Mouse (Mus musculus): ENCODE measurements around the gene Osbpl8. TPM values are rescaled to one million over a fixed set of nuclear protein-coding genes. Genes with fewer than 3 reads are reported as not detected.
A peak's percentile ranks its signal among the peaks of the same experiment; 100 is the strongest.
"Not testable (repeated sequence)": the region's sequence is repeated elsewhere in the genome, so short reads cannot be mapped to it uniquely, and the experiment has no call there.

The Osbpl8 gene
- polyA plus RNA-seq, 1 experiment, result 25.0 TPM

DNA sequence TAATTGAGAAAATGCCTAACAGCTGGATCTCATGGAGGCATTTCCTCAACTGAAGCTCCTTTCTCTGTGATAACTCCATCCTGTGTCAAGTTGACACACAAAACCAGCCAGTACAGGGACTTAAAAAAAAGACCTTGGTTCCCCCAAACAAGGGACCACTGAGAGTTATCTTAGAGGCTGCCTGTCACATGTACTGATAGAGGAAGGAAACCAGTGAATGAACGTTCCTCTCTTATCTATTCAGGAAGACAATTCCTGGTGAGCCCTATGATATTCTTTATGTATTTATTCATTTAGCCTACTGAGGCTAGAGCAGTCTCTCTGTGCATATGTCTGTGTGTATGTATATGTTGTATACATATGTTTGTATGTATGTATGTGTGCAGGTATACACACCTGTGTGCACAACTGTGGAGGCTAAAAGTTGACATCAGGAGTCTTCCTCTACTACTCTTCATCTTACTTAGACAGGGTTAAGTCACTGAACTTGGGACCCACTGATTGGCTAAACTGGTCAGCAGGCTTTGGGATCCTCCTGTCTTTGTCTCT lies 39.7 kb upstream of the Osbpl8 start:
- Histone ChIP-seq H3K4me3 (replicated peaks; ENCODE audit: control insufficient read depth, low read depth, low read length) (no peak overlapping the region), H3K4me1 (ENCODE audit: control insufficient read depth, insufficient read depth, low read length) (no peaks in the 10 kb centered on the region), H3K27ac (ENCODE audit: control insufficient read depth, insufficient read depth, low read depth, low read length, poor library complexity) (no peak overlapping the region)
- 2% methylated on average over 1 of the region's 1 CpGs for WGBS
- TF ChIP-seq POLR2A (IDR thresholded peaks at IDR 0.05; ENCODE audit: borderline replicate concordance, control insufficient read depth, low read depth, low read length), result no peak
- TF ChIP-seq CTCF (IDR thresholded peaks at IDR 0.05; ENCODE audit: control insufficient read depth, insufficient read depth, low read length), result no peak

DNA sequence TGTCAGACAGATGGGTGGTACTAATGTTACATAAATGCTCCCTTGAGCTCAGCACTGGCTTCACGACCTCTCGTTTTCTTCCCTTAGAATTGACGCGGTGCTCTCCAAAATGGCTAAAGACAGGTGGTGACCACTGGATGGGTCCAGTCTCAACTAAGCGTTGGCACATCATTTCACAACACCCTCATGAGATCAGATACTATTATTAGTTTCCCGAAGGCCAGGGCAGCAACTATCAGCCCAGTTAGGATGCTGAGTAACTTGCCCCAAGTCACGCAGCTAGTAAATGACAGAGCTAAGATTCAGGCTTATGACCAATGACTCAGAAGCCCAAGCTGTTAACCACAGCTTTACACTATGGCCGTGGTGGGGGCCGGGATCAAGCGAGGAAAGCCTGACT lies 37.2 kb upstream of the Osbpl8 start:
- TF ChIP-seq POLR2A (IDR thresholded peaks at IDR 0.05; ENCODE audit: borderline replicate concordance, control insufficient read depth, low read depth, low read length) (no peak), CTCF (IDR thresholded peaks at IDR 0.05; ENCODE audit: control insufficient read depth, insufficient read depth, low read length) (no peak)
- H3K4me1 ChIP-seq (ENCODE audit: control insufficient read depth, insufficient read depth, low read length), result no peaks in the 10 kb centered on the region; the same call in 1 of the 2 replicates
- H3K27ac ChIP-seq (ENCODE audit: control insufficient read depth, insufficient read depth, low read depth, low read length, poor library complexity), result no peak overlapping the region
- 52% methylated on average over 10 of the region's 10 CpGs for WGBS
- no peak overlapping the region for H3K4me3 ChIP-seq (replicated peaks; ENCODE audit: control insufficient read depth, low read depth, low read length)

GRCm38 (mm10) chr10:111128493-111128892 lies 36.1 kb upstream of the Osbpl8 start:
- no peak for TF ChIP-seq POLR2A (IDR thresholded peaks at IDR 0.05; ENCODE audit: borderline replicate concordance, control insufficient read depth, low read depth, low read length)
- TF ChIP-seq CTCF (IDR thresholded peaks at IDR 0.05; ENCODE audit: control insufficient read depth, insufficient read depth, low read length), result no peak
- WGBS, result 34% methylated on average over 3 of the region's 3 CpGs
- Histone ChIP-seq H3K4me3 (replicated peaks; ENCODE audit: control insufficient read depth, low read depth, low read length) (no peak overlapping the region), H3K27ac (ENCODE audit: control insufficient read depth, insufficient read depth, low read depth, low read length, poor library complexity) (no peak overlapping the region), H3K4me1 (ENCODE audit: control insufficient read depth, insufficient read depth, low read length) (peaks cover 1% of the 10 kb centered on the region; the same call in 1 of the 2 replicates)

DNA sequence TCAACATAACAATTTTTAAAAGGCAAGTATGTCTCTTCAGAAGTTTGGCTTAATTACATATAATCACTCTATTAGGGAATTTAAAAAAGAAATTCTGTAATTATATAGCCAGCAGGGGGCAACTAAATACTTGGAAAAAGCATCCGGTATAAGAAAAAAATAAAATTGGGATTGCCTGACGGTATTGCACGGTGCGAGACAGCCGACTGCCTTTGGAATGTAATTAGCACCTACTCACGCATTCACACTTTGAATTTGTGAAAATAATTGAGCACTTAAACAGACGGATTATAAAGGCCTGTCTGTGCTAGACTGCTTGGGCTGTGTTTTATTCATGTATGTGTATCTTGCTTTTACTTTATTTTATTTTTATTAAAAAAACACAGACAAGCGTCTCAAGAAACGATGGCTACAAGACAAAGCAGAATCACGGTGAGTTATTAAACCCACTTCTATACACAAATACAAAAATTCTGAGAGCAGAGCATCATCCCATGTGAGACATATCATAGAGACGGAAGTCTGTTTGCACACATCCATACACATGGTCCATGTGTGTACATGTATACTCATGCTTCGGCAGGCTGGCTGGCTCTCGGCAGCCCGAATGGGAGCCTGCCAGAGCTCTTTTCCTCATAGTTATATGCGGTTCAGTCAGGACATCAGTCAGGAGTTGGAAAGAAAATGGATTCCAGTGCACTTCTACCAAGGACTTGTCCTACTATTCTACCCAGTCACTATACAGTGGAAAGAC lies 34.5 kb upstream of the Osbpl8 start:
- peaks cover 3% of the 10 kb centered on the region; the same call in 1 of the 2 replicates for H3K4me1 ChIP-seq (ENCODE audit: control insufficient read depth, insufficient read depth, low read length)
- WGBS, result 88% methylated on average over 15 of the region's 15 CpGs
- H3K27ac ChIP-seq (ENCODE audit: control insufficient read depth, insufficient read depth, low read depth, low read length, poor library complexity), result no peak overlapping the region
- TF ChIP-seq POLR2A (IDR thresholded peaks at IDR 0.05; ENCODE audit: borderline replicate concordance, control insufficient read depth, low read depth, low read length) (no peak), CTCF (IDR thresholded peaks at IDR 0.05; ENCODE audit: control insufficient read depth, insufficient read depth, low read length) (no peak)
- H3K4me3 ChIP-seq (replicated peaks; ENCODE audit: control insufficient read depth, low read depth, low read length), result no peak overlapping the region

DNA sequence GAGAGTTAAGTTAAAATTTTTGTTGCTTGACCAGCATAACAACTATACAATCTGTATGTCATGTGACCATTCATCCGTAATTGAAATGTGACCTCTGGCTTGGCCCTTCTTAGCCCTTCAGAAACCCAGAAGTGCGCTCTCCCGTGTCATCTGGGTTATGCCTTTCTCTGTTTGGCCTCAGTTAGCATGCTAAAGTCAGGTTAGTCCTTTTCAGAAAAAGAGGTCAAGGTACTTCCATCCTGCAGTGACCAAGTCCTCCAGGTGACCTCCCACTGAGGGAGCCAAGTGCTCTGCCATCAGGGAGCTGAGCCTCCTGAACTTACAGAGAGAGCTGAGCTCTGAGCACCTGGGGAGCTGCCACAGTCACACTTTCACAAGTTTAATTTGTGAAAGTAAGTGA lies 33.7 kb upstream of the Osbpl8 start:
- no peak for TF ChIP-seq POLR2A (IDR thresholded peaks at IDR 0.05; ENCODE audit: borderline replicate concordance, control insufficient read depth, low read depth, low read length)
- TF ChIP-seq CTCF (IDR thresholded peaks at IDR 0.05; ENCODE audit: control insufficient read depth, insufficient read depth, low read length), result no peak
- Histone ChIP-seq H3K4me1 (ENCODE audit: control insufficient read depth, insufficient read depth, low read length) (peaks cover 3% of the 10 kb centered on the region; the same call in 1 of the 2 replicates), H3K27ac (ENCODE audit: control insufficient read depth, insufficient read depth, low read depth, low read length, poor library complexity) (no peak overlapping the region), H3K4me3 (replicated peaks; ENCODE audit: control insufficient read depth, low read depth, low read length) (no peak overlapping the region)
- 71% methylated on average over 3 of the region's 3 CpGs for WGBS

- Histone ChIP-seq H3K4me1 (ENCODE audit: control insufficient read depth, insufficient read depth, low read length) (peaks cover 3% of the 10 kb centered on the region; the same call in 1 of the 2 replicates), H3K4me3 (replicated peaks; ENCODE audit: control insufficient read depth, low read depth, low read length) (peak overlapping the region; percentile 56), H3K27ac (ENCODE audit: control insufficient read depth, insufficient read depth, low read depth, low read length, poor library complexity) (no peak overlapping the region)
- 60% methylated on average over 5 of the region's 5 CpGs for WGBS
- TF ChIP-seq CTCF (IDR thresholded peaks at IDR 0.05; ENCODE audit: control insufficient read depth, insufficient read depth, low read length) (no peak), POLR2A (IDR thresholded peaks at IDR 0.05; ENCODE audit: borderline replicate concordance, control insufficient read depth, low read depth, low read length) (no peak)
Measured at GRCm38 (mm10) chr10:111133271-111133670, 31.3 kb upstream of the Osbpl8 start.

DNA sequence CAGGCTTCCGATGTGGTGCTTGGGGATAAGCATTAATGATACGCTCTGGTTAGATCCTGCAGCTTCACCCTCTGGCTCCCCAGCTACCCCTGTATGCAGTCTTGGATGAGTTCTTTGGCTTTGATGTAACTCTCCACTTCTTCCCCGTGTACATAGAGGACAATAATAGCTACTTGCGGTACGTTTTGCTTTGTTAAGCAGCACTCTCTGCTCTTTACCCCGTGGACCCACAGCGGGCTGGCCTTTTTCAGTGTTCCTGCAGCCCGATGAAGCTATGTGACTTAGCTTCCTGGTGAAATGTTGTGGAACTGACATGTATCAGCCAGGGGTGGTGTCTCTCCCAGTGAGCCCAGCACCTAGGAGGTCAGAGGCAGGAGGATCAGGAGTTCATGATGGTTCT lies 30.6 kb upstream of the Osbpl8 start:
- peaks cover 3% of the 10 kb centered on the region; the same call in 1 of the 2 replicates for H3K4me1 ChIP-seq (ENCODE audit: control insufficient read depth, insufficient read depth, low read length)
- peak overlapping the region; percentile 48 for H3K27ac ChIP-seq (ENCODE audit: control insufficient read depth, insufficient read depth, low read depth, low read length, poor library complexity)
- no peak for TF ChIP-seq CTCF (IDR thresholded peaks at IDR 0.05; ENCODE audit: control insufficient read depth, insufficient read depth, low read length)
- 69% methylated on average over 8 of the region's 8 CpGs for WGBS
- H3K4me3 ChIP-seq (replicated peaks; ENCODE audit: control insufficient read depth, low read depth, low read length), result peak overlapping the region; percentile 71

- TF ChIP-seq CTCF (IDR thresholded peaks at IDR 0.05; ENCODE audit: control insufficient read depth, insufficient read depth, low read length) (no peak), POLR2A (IDR thresholded peaks at IDR 0.05; ENCODE audit: borderline replicate concordance, control insufficient read depth, low read depth, low read length) (no peak)
- peak overlapping the region; percentile 57 for H3K4me3 ChIP-seq (replicated peaks; ENCODE audit: control insufficient read depth, low read depth, low read length)
- 42% methylated on average over 9 of the region's 9 CpGs for WGBS
- peak overlapping the region; percentile 68; the same call in 1 of the 2 replicates for H3K27ac ChIP-seq (ENCODE audit: control insufficient read depth, insufficient read depth, low read depth, low read length, poor library complexity)
- H3K4me1 ChIP-seq (ENCODE audit: control insufficient read depth, insufficient read depth, low read length), result peaks cover 3% of the 10 kb centered on the region; the same call in 1 of the 2 replicates
Measured at GRCm38 (mm10) chr10:111134412-111134957, 30.1 kb upstream of the Osbpl8 start.

- H3K4me1 ChIP-seq (ENCODE audit: control insufficient read depth, insufficient read depth, low read length); H3K27ac ChIP-seq (ENCODE audit: control insufficient read depth, insufficient read depth, low read depth, low read length, poor library complexity); H3K4me3 ChIP-seq (replicated peaks; ENCODE audit: control insufficient read depth, low read depth, low read length): not testable (repeated sequence)
- WGBS, result 46% methylated on average over 5 of the region's 5 CpGs
Measured at GRCm38 (mm10) chr10:111136306-111136705, 28.2 kb upstream of the Osbpl8 start.

Measured in bone marrow, adult 2 months (tissue).